Mouse (Mus musculus): Measurements from ENCODE around the gene Cpa2.
A peak's percentile ranks its signal among the peaks of the same experiment; 100 is the strongest.

The Cpa2 gene

GRCm38 (mm10) chr6:30541009-30541799, at the start of gene Cpa2:
Cpa2 (plus strand) TSS chr6:30541582.
- DNase-seq = no peak

GRCm38 (mm10) chr6:30499049-30499448, 42.3 kb upstream of the Cpa2 start:
- DNase-seq = no peak

- DNase-seq = no peak
Observed at GRCm38 (mm10) chr6:30508824-30509223, 32.6 kb upstream of the Cpa2 start.

GRCm38 (mm10) chr6:30509265-30510239, 31.8 kb upstream of the Cpa2 start, which contains the start of the genes Tmem209 and Ssmem1:
Tmem209 (minus strand) TSS chr6:30509783.
Ssmem1 (plus strand) TSS chr6:30509849.
- peak; percentile 99 for DNase-seq

GRCm38 (mm10) chr6:30510291-30510690, 31.1 kb upstream of the Cpa2 start:
- no peak for DNase-seq

GRCm38 (mm10) chr6:30514242-30514641, 27.1 kb upstream of the Cpa2 start:
- DNase-seq = no peak

DNA sequence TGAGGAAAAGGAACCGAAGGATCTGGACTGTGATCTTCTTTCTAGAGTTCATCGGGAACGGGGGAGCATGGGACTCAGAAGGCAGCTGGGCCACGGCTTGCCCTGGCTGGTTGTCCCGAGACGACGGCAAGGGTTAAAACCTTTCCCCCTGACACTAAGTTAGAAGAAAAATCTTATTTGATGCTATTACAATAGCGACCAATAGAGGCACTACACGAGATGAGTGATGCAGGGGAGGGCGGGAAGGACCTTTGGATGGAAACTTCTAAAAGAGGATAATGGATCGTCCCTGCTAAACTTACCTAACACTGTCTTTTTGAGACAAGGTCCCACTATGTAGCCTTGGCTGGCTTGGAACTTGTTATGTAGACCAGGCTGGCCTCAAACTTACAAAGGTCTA, 21.0 kb upstream of the Cpa2 start:
- no peak for DNase-seq

DNA sequence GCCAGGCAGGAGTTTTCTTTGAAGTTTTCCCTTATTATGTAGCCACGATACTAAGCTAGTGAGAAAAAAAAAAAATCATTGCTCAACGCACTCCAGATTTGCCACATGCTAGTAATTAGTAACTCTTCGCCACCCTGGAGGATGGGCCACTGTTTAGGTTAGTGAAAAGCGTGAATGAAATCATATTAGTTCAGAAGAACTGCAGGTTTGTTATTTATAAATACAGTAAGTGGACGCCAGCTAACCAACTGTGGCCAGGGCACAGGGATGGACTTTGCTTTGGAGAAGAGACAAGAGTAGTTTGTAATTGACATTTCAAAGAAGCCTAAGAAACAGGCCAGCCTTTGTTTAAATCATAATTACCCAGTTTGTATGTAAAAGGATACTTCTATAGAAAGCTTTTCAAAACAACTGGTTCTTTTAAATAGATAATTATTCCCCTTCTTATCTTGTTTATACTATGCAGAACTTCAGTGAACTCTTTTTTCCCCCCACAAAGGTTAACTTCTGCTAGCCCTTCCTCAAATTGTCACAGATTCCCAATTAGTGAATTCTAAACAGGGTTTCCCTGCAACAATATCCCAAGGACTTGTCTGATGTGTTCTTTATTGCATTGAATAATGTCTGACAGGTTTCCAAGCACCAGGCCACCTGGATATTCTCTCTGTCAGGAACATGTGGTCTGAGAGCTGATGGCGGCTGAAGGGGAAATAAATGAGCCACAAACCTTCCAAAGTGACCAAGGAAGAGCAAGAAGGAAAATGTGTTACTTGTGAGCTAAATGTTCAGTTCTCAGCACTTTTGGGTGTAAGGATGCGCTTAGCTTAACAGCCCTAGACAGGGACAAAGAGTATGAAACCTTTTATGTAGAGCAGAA, 15.7 kb upstream of the Cpa2 start:
- DNase-seq = peak; percentile 21

DNA sequence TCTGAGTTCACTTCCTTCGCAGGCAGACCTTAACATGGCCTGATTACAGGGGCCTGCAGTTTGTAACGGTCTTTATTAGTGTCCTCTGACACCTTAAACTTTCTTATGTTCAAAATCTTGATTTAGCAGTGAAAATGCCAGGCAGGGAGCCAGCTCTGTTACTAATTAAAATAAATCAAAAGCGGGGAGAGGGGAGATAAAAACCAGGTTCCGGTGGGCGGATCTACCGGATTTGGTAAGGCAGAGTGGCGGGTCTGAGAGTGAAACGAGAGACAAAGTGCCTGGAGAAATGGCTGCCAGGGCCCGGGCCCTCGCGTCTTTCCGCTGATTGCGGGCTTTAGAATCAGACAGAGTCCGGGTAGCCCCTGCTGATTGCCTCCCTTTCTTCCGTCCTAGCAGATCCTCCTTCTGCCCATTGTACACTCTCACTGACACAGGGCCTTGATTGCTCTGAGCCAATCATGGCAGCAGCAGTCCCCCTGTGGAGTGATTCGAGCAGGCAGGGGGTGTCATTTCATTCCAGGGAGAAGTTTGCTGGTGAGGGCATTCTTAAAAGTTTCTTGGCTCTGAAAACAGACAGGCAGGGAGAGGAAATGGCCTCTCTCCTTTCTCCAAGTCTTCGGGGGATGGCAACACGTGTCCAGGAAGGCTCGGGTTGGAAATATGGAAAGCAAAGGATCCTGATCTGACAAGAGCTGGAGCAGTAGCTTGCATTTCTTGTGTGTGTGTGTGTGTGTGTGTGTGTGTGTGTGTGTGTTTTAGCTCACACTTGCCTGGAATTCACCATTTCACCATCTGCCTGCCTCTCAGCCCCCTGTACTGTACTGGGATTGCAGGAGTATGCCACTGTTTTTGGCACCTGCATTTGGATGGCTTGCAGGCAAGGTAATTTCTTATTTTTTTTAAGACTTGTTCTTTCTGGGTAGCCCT, 14.5 kb upstream of the Cpa2 start:
- DNase-seq = peak; percentile 74

DNA sequence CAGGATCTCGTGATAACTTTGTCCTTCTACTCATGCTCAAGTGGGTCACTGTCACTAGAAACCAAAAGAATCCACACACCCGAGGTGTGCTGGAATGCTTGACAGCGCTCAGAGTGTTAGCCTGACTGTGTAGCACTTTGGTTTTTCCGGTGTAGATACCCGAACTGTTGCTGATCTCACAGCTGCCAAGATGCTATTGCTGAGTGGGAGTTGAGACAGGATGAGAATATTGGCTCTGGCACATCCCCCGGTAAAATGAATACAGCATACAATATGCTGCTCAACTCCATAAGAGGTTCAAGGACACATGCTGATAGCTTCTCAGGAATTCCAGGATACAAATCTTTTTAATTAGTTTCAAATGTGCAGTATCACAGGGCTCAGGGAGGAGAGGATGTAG, 12.6 kb upstream of the Cpa2 start:
- DNase-seq = no peak

DNA sequence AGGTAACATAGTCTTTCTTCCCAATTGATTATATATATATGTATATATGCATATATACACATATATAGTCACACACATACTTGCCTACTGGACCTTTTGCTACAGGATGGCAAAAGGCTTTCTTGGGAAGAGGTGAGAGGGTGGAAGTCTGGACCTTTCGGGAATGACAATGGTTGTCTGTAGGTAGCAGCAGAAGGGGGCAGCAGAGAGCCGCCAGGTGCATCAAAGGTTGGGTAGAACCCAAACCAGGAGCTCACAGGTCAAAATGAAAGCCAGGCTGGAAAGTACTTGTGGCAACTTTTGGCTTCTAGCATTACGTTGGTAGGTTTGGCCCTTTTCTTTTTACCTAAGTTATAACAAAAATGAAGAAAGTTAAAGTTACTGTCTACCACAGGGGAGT, 6.0 kb upstream of the Cpa2 start:
- DNase-seq = peak; percentile 44

GRCm38 (mm10) chr6:30538240-30538639, 3.1 kb upstream of the Cpa2 start:
- DNase-seq = no peak

DNA sequence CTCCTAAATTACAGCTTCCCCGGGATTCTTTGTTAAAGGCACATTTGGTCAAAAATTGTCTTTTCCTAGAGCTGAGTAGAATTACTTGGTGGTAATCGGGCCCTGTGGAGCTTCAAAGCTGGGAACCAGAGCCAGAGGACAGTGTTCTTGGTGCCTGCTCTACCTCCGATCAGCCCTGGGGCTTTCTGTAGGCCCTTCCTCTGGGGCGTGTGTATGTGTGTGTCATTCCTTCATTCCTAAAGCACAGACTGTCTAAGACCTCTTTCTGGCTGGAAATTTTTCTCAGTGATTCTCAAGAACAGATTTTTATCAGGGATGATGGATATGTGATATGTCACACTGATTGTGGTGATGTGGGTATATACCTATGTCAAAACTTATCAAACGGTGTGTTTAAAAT, 2.6 kb upstream of the Cpa2 start:
- DNase-seq = no peak

DNA sequence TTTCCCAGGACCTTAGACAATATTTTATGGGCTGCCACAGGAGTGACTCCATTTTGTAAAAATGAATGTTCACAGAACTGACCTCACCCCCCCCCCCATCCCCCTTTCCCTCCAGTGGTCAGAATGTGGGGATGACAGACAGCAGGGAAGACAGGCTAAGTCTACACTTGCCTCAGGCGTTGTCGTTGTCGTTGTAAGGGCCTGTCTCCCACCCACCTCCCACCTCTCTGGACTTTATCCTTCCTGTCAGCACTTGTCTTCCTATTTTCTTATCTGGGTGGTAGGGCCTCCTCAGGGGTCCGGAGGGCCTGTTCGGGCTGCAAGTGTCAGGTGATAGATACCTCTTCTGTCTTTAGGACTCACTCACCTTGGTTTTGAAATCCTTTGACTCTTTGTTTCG, 895 bp downstream of the Cpa2 start:
- DNase-seq = no peak

- no peak for DNase-seq
Observed at GRCm38 (mm10) chr6:30543077-30543476, 1.7 kb downstream of the Cpa2 start.

GRCm38 (mm10) chr6:30543851-30544250, 2.5 kb downstream of the Cpa2 start:
- DNase-seq = no peak

DNA sequence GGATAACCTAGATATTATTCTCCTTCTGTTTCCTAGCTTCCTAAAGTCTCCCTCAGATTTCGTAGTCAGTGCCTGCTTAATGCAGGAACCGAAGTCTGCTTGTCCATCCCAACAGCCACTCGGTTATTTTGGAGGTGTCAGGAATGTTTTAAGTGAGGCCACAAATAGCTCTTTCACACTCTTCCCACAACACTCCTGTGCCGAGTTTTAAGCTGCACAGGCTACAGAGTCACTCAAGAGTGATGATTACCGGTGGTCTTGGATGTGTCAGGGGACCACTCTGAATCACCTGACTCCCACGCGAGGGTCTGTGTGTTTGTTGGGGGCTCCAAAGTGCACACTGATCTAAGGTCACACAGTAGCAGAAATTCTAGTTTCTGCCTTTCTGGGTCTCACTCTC, 4.3 kb downstream of the Cpa2 start:
- no peak for DNase-seq

DNA sequence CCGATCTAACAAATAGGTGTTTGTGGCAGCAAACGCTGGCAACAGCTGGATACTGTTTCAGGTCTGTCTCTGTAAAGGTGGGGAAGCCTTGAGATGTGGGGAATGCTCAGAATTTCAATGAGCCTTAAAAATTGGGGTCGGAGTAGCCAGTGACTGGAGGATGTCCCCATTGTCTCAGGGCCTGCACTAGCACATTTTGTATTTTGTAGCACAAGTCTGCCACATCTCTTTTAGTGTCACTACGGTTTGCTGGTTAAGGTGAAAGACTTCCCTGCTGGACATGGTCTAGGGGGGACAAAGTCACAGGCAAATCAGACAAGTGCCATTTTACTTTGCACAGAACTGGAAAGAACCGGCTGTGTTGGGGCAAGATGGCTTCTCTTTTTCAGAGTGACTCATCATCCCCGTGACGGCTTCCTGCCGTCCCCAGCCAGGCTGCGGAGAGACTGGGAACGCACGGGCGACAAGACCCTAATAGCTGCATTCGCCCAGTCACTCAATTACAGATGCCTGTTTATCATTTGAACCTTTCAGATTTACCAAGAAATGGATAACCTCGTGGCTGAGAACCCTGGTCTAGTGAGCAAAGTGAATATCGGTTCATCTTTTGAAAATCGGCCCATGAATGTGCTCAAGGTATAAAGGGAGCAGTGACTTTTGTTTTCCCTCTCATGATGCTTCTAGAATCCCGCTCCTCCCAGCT, 5.3 kb downstream of the Cpa2 start:
- peak; percentile 37 for DNase-seq

DNA sequence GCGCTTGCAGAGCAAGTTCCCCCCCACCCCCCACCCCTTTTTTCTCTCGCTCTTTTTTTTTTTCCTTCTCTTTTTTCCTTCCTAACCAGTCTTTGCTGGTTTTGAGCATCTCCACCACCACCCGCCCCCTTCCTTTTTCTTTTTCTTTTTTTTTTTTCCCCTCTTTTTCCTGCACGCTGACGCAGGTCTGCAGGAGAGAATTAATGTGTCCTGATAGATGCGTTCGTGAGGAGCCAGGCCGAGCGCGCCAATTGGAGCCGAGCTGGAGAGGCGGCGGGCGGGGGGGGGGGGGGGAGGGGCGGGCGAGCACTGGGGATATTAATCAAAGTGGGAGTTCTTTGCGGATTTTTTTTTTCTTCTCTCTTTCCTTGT, 5.9 kb downstream of the Cpa2 start:
- DNase-seq = peak; percentile 39

DNA sequence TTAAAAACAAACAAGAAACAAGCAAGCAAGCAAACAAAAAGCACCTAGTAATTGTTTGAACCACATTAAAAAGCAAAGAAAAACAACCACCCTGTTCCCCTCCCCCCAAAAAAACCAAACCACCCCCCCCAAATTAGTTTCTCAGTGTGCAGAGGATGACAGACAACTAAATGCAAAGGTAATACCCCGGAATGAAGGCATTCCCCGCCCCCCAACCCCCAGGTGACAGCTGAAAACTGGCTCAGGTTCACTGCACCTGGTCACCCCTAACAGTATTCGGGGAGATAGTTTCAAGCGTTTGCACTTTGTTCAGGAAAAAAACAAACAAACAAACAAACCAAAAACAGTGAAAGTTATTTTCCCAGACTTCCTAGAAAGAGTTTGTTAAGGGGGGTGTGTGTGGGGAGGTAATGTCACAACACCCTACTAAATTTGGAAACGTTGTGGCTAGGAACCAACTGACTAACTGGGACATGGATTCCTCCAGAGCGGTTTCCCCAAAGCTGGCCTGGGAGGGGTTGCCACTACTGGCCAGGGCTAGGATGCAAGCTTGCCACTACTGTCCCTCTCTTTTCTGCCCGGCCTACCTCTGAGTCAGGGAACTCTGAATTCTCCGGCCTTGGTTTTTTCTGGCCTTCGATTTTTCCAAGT, 6.4 kb downstream of the Cpa2 start:
- DNase-seq = peak; percentile 32

All from kidney, postnatal 14 days (tissue).